Mouse (Mus musculus): ENCODE data around the gene Gata2. TPM values are rescaled to one million over a fixed set of nuclear protein-coding genes. Genes with fewer than 3 reads are reported as not detected.

Gata2 gene
- polyA plus RNA-seq, 1 experiment from 2014 or later, result 17.5 TPM

DNA sequence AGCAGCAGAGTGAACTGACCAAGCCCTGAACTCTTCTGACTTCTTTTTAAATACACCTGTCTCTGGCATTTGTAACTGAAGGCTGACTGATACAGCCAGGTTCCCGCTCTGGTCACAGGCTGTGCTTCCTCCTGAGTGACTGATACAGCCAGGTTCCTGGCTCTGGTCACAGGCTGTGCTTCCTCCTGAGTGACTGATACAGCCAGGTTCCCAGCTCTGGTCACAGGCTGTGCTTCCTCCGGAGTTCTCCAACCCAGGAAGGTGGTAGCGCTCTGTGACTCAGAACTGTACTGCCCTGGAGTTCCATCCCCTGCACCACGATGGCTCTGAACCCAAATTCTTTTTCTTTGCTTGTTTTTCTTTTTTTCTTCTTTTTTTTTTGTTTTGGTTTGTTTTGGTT, 9.0 kb upstream of the Gata2 start:
- no peak overlapping the region for H3K9ac ChIP-seq
- H3K36me3 ChIP-seq, result no peaks in the 10 kb centered on the region
- no peak overlapping the region for H3K4me2 ChIP-seq
- peaks cover 35% of the 10 kb centered on the region for H3K27me3 ChIP-seq
- H3K4me1 ChIP-seq, result peaks cover 5% of the 10 kb centered on the region
- no peak overlapping the region for H3K27ac ChIP-seq
- no peaks in the 10 kb centered on the region for H3K9me3 ChIP-seq
- no peak overlapping the region for H3K4me3 ChIP-seq
- WGBS, result 63% methylated on average over 4 of the region's 4 CpGs
- ATAC-seq (ENCODE audit: borderline replicate concordance, extremely low read depth, low FRiP score, low TSS enrichment), result no peak

DNA sequence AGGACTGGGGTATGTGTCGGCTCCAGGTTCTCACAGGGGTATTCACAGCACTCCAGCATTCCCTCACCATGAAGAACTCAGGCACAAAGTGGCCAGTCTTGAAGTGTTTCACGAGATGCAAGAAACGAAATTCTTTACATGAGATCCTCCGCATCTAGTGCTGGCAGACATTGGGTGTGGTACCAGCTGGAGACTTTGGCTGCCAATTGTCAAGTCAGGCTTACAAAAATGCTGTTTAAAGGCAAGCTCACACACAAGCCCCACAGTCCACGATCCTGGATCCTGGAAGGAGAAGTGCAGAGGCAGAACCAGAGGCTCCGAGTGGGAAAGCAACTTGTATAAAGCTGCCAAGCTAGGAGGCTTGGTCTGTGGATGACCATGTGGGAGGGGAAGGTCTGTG, 5.5 kb upstream of the Gata2 start:
- peaks cover 70% of the 10 kb centered on the region for H3K27me3 ChIP-seq
- H3K9ac ChIP-seq, result no peak overlapping the region
- H3K4me1 ChIP-seq, result peaks cover 15% of the 10 kb centered on the region
- no peak overlapping the region for H3K4me3 ChIP-seq
- no peak overlapping the region for H3K27ac ChIP-seq
- no peaks in the 10 kb centered on the region for H3K36me3 ChIP-seq
- H3K9me3 ChIP-seq, result no peaks in the 10 kb centered on the region
- ATAC-seq (ENCODE audit: borderline replicate concordance, extremely low read depth, low FRiP score, low TSS enrichment), result no peak
- no peak overlapping the region for H3K4me2 ChIP-seq
- 72% methylated on average over 6 of the region's 6 CpGs for WGBS

DNA sequence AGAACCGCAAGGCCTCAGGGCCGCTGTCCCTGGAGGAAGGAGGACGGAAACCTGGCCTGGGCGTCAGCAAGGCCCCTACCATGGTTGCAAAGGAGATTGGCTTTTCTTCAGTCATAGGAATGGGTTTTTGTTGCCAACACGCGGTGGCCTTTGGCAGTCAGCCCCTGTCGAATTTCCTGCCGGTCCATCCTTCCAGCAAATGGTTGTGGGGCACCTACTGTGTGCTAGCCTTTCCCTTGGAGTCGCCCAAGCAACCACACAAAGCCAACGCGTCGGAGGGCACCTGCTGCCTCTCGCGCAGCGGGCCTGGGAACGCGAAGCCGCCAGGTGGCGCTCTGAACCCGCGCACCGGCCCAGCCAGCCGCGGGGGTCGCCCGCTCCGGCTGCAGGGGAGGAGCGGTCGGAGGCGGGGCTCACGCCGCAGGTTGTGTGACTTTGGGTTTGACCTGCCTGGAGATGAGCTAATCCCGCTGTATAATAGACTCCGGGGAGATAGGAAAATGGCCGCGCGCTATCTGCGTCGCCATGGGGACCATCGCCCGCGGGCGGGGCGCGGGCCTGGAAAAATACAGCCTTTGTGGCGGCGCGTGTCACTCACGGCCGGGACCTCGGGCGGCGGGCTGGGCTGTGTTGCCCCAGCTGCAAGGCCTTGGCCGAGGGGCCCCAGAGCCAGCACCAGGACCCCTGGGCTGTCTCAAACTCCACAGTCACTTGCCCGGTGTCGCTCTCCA, 4.2 kb upstream of the Gata2 start:
- peak; percentile 69 for ATAC-seq (ENCODE audit: borderline replicate concordance, extremely low read depth, low FRiP score, low TSS enrichment)
- Histone ChIP-seq H3K9me3 (no peaks in the 10 kb centered on the region), H3K4me1 (peaks cover 26% of the 10 kb centered on the region), H3K9ac (0 out of 2 replicates have a peak overlapping the region, but pooled peaks have one; percentile 25), H3K27ac (no peak overlapping the region), H3K4me3 (peak overlapping the region; percentile 52), H3K27me3 (peaks cover 83% of the 10 kb centered on the region), H3K4me2 (peak overlapping the region; percentile 94), H3K36me3 (no peaks in the 10 kb centered on the region)
- under 1% methylated on average over 56 of the region's 56 CpGs for WGBS

- Histone ChIP-seq H3K4me1 (peaks cover 26% of the 10 kb centered on the region), H3K9ac (0 out of 2 replicates have a peak overlapping the region, but pooled peaks have one; percentile 25), H3K9me3 (no peaks in the 10 kb centered on the region), H3K27me3 (peaks cover 88% of the 10 kb centered on the region), H3K4me2 (peak overlapping the region; percentile 94), H3K36me3 (no peaks in the 10 kb centered on the region), H3K27ac (no peak overlapping the region), H3K4me3 (peak overlapping the region; percentile 52)
- 3% methylated on average over 13 of the region's 13 CpGs for WGBS
- no peak for ATAC-seq (ENCODE audit: borderline replicate concordance, extremely low read depth, low FRiP score, low TSS enrichment)
These were observed 3.7 kb upstream of the Gata2 start for GRCm38 (mm10) chr6:88190043-88190309.

GRCm38 (mm10) chr6:88190310-88191023, 3.2 kb upstream of the Gata2 start:
- Histone ChIP-seq H3K27ac (no peak overlapping the region), H3K27me3 (peaks cover 93% of the 10 kb centered on the region), H3K4me2 (peak overlapping the region; percentile 94), H3K36me3 (no peaks in the 10 kb centered on the region), H3K4me1 (peaks cover 26% of the 10 kb centered on the region), H3K4me3 (peak overlapping the region; percentile 52), H3K9ac (no peak overlapping the region), H3K9me3 (no peaks in the 10 kb centered on the region)
- 5% methylated on average over 49 of the region's 49 CpGs for WGBS
- ATAC-seq (ENCODE audit: borderline replicate concordance, extremely low read depth, low FRiP score, low TSS enrichment), result no peak

DNA sequence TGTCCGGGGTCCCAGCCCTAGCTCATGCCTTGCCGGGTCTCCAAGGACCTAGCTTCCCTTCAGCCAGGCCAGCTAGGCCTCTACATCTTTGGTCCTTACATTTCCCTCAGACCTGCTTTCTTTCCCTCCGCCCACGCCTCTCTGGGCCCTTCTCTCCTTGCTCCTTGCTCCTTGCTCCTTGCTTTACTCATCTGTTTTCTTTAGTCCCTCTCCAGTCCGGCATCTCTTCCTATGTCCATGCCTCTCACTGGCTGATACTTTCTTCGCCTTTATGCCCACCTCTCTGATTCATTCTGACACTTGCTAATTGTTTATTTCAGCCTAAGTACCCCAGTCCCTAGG, 2.7 kb upstream of the Gata2 start:
- Histone ChIP-seq H3K9ac (no peak overlapping the region), H3K4me1 (peaks cover 26% of the 10 kb centered on the region), H3K9me3 (no peaks in the 10 kb centered on the region), H3K27ac (no peak overlapping the region), H3K4me3 (no peak overlapping the region), H3K4me2 (no peak overlapping the region), H3K36me3 (no peaks in the 10 kb centered on the region), H3K27me3 (peaks cover 93% of the 10 kb centered on the region)
- 30% methylated on average over 6 of the region's 6 CpGs for WGBS
- no peak for ATAC-seq (ENCODE audit: borderline replicate concordance, extremely low read depth, low FRiP score, low TSS enrichment)

- peaks cover 26% of the 10 kb centered on the region for H3K4me1 ChIP-seq
- H3K4me3 ChIP-seq, result no peak overlapping the region
- no peak overlapping the region for H3K27ac ChIP-seq
- H3K27me3 ChIP-seq, result peaks cover 96% of the 10 kb centered on the region
- no peak overlapping the region for H3K9ac ChIP-seq
- ATAC-seq (ENCODE audit: borderline replicate concordance, extremely low read depth, low FRiP score, low TSS enrichment), result no peak
- no peaks in the 10 kb centered on the region for H3K36me3 ChIP-seq
- H3K9me3 ChIP-seq, result no peaks in the 10 kb centered on the region
- 18% methylated on average over 4 of the region's 4 CpGs for WGBS
- no peak overlapping the region for H3K4me2 ChIP-seq
These were observed 2.1 kb upstream of the Gata2 start for GRCm38 (mm10) chr6:88191411-88192070.

- H3K9me3 ChIP-seq, result no peaks in the 10 kb centered on the region
- H3K4me3 ChIP-seq, result no peak overlapping the region
- H3K9ac ChIP-seq, result no peak overlapping the region
- peaks cover 100% of the 10 kb centered on the region for H3K27me3 ChIP-seq
- peaks cover 39% of the 10 kb centered on the region for H3K4me1 ChIP-seq
- no peak for ATAC-seq (ENCODE audit: borderline replicate concordance, extremely low read depth, low FRiP score, low TSS enrichment)
- WGBS, result 28% methylated on average over 8 of the region's 8 CpGs
- H3K36me3 ChIP-seq, result no peaks in the 10 kb centered on the region
- no peak overlapping the region for H3K4me2 ChIP-seq
- H3K27ac ChIP-seq, result no peak overlapping the region
These were observed 935 bp upstream of the Gata2 start for GRCm38 (mm10) chr6:88192756-88193155.

GRCm38 (mm10) chr6:88194053-88194977, 624 bp downstream of the Gata2 start:
- H3K27me3 ChIP-seq, result peaks cover 100% of the 10 kb centered on the region
- H3K36me3 ChIP-seq, result no peaks in the 10 kb centered on the region
- peak overlapping the region; percentile 74 for H3K4me2 ChIP-seq
- 3% methylated on average over 58 of the region's 58 CpGs for WGBS
- peak overlapping the region; percentile 29 for H3K9ac ChIP-seq
- ATAC-seq (ENCODE audit: borderline replicate concordance, extremely low read depth, low FRiP score, low TSS enrichment), result no peak
- no peak overlapping the region for H3K27ac ChIP-seq
- no peaks in the 10 kb centered on the region for H3K9me3 ChIP-seq
- peaks cover 51% of the 10 kb centered on the region for H3K4me1 ChIP-seq
- peak overlapping the region; percentile 39 for H3K4me3 ChIP-seq

DNA sequence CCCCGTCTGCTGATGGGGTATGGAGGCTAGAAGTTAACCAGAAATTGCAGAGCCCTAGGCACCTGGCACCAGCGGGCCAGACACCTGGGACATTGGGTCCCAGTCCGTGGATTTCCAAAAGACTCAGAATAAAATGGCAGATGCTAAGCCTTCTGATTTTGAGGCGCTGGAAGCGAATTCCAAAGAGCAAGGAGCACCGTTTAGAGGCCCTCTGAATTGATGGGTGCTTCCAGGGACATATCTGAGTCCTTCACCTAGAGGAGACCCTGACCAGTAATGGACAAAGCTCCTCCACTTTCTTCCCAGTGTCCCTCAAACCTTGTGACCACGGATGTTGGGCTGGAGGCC, 1.3 kb downstream of the Gata2 start:
- WGBS, result 12% methylated on average over 7 of the region's 7 CpGs
- Histone ChIP-seq H3K27me3 (peaks cover 100% of the 10 kb centered on the region), H3K9me3 (no peaks in the 10 kb centered on the region), H3K4me1 (peaks cover 52% of the 10 kb centered on the region), H3K27ac (no peak overlapping the region), H3K4me2 (no peak overlapping the region), H3K36me3 (no peaks in the 10 kb centered on the region), H3K9ac (no peak overlapping the region), H3K4me3 (no peak overlapping the region)
- ATAC-seq (ENCODE audit: borderline replicate concordance, extremely low read depth, low FRiP score, low TSS enrichment), result no peak

DNA sequence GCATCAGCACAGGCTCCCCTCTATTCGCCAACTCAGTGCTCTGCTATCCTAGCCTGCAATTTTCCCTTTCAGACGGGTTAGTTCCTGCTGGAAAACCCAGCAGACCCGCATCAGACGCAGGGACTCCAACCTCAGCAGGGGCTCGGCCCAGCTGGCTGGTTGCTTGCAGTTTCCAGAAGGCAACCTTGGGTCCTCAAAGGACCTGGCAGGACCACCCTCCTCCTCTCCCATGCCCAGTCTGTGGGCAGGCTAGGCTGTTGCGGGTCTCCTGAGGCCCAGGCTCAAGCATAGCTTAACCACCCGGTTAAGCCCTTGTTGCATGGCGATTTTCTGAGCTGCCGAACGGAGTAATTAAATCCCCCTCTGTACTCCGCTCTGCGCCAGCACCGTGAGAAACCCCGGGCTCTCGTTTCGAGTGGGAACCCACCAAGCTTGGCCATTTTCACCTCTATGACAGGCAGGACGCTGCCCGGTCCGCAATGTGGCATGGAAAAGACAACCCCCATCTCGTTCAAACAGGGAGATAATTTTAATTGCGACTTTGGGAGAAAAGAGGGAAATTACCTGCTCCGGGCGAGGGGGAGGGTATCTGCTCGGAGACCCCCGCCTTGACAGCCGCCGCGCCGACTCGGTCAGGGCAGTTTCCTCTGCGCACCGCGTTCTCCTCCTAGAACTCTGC, 2.5 kb downstream of the Gata2 start:
- no peaks in the 10 kb centered on the region for H3K36me3 ChIP-seq
- no peak overlapping the region for H3K27ac ChIP-seq
- H3K4me3 ChIP-seq, result peak overlapping the region; percentile 44
- no peak overlapping the region for H3K9ac ChIP-seq
- peaks cover 100% of the 10 kb centered on the region for H3K27me3 ChIP-seq
- no peak for ATAC-seq (ENCODE audit: borderline replicate concordance, extremely low read depth, low FRiP score, low TSS enrichment)
- H3K4me1 ChIP-seq, result peaks cover 44% of the 10 kb centered on the region
- peak overlapping the region; percentile 79 for H3K4me2 ChIP-seq
- no peaks in the 10 kb centered on the region for H3K9me3 ChIP-seq
- WGBS, result 6% methylated on average over 33 of the region's 33 CpGs
